In the genomic region with DNA sequence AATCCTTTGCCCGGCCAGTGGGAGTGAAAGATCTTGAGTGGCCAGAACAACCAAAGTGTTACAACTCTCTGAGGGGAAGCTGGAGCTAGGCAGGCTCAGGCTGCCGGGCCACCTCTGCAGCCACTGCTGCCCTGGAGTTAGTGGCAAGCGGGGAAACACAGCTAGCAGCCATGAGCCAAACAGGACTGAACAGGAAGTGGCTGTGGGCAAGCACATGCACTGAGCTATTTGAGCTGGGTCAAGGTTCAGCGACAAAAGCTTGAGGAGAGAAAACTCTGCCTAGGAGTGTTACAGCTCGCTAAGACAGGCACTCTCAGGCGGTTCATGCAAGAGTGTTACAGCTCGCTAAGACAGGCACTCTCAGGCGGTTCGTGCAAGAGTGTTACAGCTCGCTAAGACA, we compare ENCODE assay signal across 9 mouse cellular contexts. TPM values are rescaled to one million over a fixed set of nuclear protein-coding genes. Genes with fewer than 3 reads are reported as not detected.
DNase-seq lines count a peak whose midpoint lies in the region; ATAC-seq lines count a peak whose summit lies in the region.
"Had no signal": no experiment of that assay in that cellular context is flagged by ENCODE, and none has a peak within 500 bp of the region (broad histone marks: within the 10 kb centered on the region; RNA-seq: fewer than 3 reads in every experiment).

No protein-coding gene starts in this region.

- peak; percentile 42 to 46 for DNase-seq in spleen, adult 18-20 months
- DNase-seq in spleen, adult 12 weeks (ENCODE audit: low spot score) = no peak
- peak; percentile 69 for DNase-seq in spleen, postnatal 36 days (ENCODE audit: low spot score in 2 of 2)
- DNase-seq in right cerebral cortex, postnatal 4 days = no peak
- no peak for DNase-seq in ovary, postnatal 10 days (ENCODE audit: low spot score)

- peaks cover 19% of the 10 kb centered on the region for H3K4me1 ChIP-seq in heart, embryonic 11.5 days (ENCODE audit: control insufficient read depth, insufficient read depth, low read length)
- peaks cover 17% of the 10 kb centered on the region for H3K4me1 ChIP-seq in limb, embryonic 12.5 days (replicated peaks)

- no peak for ATAC-seq in heart, embryonic 11.5 days (replicated peaks; ENCODE audit: insufficient number of reproducible peaks, low FRiP score, low TSS enrichment)
- no peak for ATAC-seq in limb, embryonic 12.5 days (ENCODE audit: insufficient number of reproducible peaks, insufficient read depth, low FRiP score, low TSS enrichment, low read depth)
- ATAC-seq in cerebellum, adult (ENCODE audit: insufficient number of reproducible peaks, low FRiP score, low TSS enrichment) = no peak

- H3K9me3 ChIP-seq in heart, embryonic 11.5 days (replicated peaks; ENCODE audit: control insufficient read depth, low read length) = no peaks in the 10 kb centered on the region
- H3K9me3 ChIP-seq in limb, embryonic 12.5 days = no peaks in the 10 kb centered on the region
- H3K9me3 ChIP-seq: lung, embryonic 15.5 days had no signal

- H3K9ac ChIP-seq in heart, embryonic 11.5 days (ENCODE audit: low read depth, low read length) = no peak overlapping the region
- no peak overlapping the region for H3K9ac ChIP-seq in limb, embryonic 12.5 days (replicated peaks)
- H3K9ac ChIP-seq: lung, embryonic 15.5 days had no signal

- no peak overlapping the region for H3K4me3 ChIP-seq in heart, embryonic 11.5 days (ENCODE audit: low read depth, low read length)
- no peak overlapping the region for H3K4me3 ChIP-seq in limb, embryonic 12.5 days (replicated peaks)
- H3K4me3 ChIP-seq: lung, embryonic 15.5 days had no signal

- no peaks in the 10 kb centered on the region for H3K27me3 ChIP-seq in heart, embryonic 11.5 days (ENCODE audit: control insufficient read depth, insufficient read depth, low read length)
- no peaks in the 10 kb centered on the region for H3K27me3 ChIP-seq in limb, embryonic 12.5 days
- H3K27me3 ChIP-seq: lung, embryonic 15.5 days had no signal

- H3K36me3 ChIP-seq in heart, embryonic 11.5 days (ENCODE audit: control insufficient read depth, insufficient read depth, low read length) = peaks cover 6% of the 10 kb centered on the region; the same call in 1 of the 2 replicates
- H3K36me3 ChIP-seq in limb, embryonic 12.5 days = peaks cover 8% of the 10 kb centered on the region

- no peak overlapping the region for H3K27ac ChIP-seq in heart, embryonic 11.5 days (ENCODE audit: low read depth, low read length)
- peak overlapping the region; percentile 59; the same call in 1 of the 2 replicates for H3K27ac ChIP-seq in limb, embryonic 12.5 days
- H3K27ac ChIP-seq: lung, embryonic 15.5 days had no signal

- peak overlapping the region; percentile 16; the same call in 1 of the 2 replicates for H3K4me2 ChIP-seq in heart, embryonic 11.5 days
- no peak overlapping the region for H3K4me2 ChIP-seq in limb, embryonic 12.5 days
- H3K4me2 ChIP-seq: lung, embryonic 15.5 days had no signal

- WGBS in heart, embryonic 11.5 days (ENCODE audit: insufficient replicate concordance) = 61% methylated on average over 10 of the region's 10 CpGs
- 66% methylated on average over 10 of the region's 10 CpGs for WGBS in limb, embryonic 12.5 days

RNA-seq across cellular contexts. Expression of gene Ywhab, which starts 12.2 kb away (rescaled TPM):
- 254 and 271 TPM in 2 replicates for polyA plus RNA-seq in heart, embryonic 11.5 days (2014; fragmentation: Nextera tagmentation; extraction: Ambion mirVana)
- polyA plus RNA-seq in limb, embryonic 12.5 days (2016; fragmentation: Nextera tagmentation; extraction: Ambion mirVana) = 315 and 333 TPM in 2 replicates

RNA-seq across cellular contexts. Expression of gene Pabpc1l, which starts 18.3 kb away (rescaled TPM):
- 0.61 and 0.66 TPM in 2 replicates for polyA plus RNA-seq in heart, embryonic 11.5 days (2014; fragmentation: Nextera tagmentation; extraction: Ambion mirVana)
- polyA plus RNA-seq in limb, embryonic 12.5 days (2016; fragmentation: Nextera tagmentation; extraction: Ambion mirVana) = 3.1 and 3.7 TPM in 2 replicates

Comparison
In these comparisons a context has a peak if more than half of its experiments do, and no peak if none do; other contexts are left out.
1. DNase-seq: peak in spleen, adult 18-20 months (2 of 2) and spleen, postnatal 36 days (2 of 2); none in spleen, adult 12 weeks (single experiment), right cerebral cortex, postnatal 4 days (single experiment) and ovary, postnatal 10 days (single experiment).